In the genomic region with DNA sequence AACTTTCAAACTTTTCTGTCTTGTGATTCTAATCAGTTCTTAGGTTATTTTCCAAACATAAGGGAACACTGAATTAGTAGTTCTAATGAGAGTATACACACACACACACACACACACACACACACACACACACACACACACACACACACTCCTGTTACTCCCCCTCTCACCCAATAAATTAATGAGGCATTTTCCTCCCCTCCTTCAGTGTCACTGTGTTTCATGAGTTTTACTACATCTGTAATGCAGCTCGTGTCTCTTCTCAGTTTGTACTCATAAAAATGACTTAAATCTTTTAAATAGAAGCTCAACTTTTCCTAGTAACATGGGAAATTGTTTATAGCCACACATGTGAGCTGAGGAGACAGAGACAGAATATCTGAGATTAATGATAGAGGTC, we compare ENCODE assay signal across 17 mouse cellular contexts.
"Had no signal": no experiment of that assay in that cellular context is flagged by ENCODE, and none has a peak within 500 bp of the region (broad histone marks: within the 10 kb centered on the region; RNA-seq: fewer than 3 reads in every experiment).

No protein-coding gene starts in this region.

- H3K27ac ChIP-seq: lung, embryonic 15.5 days; macrophage; midbrain, embryonic 13.5 days; midbrain, embryonic 15.5 days; neural tube, embryonic 12.5 days; stomach, embryonic 15.5 days; stomach, postnatal 0 days had no signal

- H3K4me2 ChIP-seq: lung, embryonic 15.5 days; midbrain, embryonic 11.5 days; midbrain, embryonic 13.5 days; midbrain, embryonic 15.5 days; neural tube, embryonic 12.5 days; stomach, embryonic 15.5 days had no signal

- H3K4me3 ChIP-seq: lung, embryonic 15.5 days; megakaryocyte, embryonic 14.5 days; midbrain, embryonic 13.5 days; midbrain, embryonic 15.5 days; neural tube, embryonic 12.5 days; stomach, embryonic 15.5 days had no signal

- H3K9ac ChIP-seq: lung, embryonic 15.5 days; midbrain, embryonic 13.5 days; midbrain, embryonic 15.5 days; neural tube, embryonic 12.5 days; stomach, embryonic 15.5 days had no signal

- H3K36me3 ChIP-seq: lung, embryonic 15.5 days; midbrain, embryonic 13.5 days; midbrain, embryonic 15.5 days; neural tube, embryonic 12.5 days; stomach, embryonic 15.5 days had no signal

- DNase-seq: lung, adult 2 months; lung, postnatal 14 days; lung, postnatal 36 days; right cerebral cortex, postnatal 14 days; thymus, adult 2 months; thymus, postnatal 25 days; thymus, postnatal 4 days had no signal

- H3K27me3 ChIP-seq: lung, embryonic 15.5 days; megakaryocyte, embryonic 14.5 days; midbrain, embryonic 13.5 days; midbrain, embryonic 15.5 days; neural tube, embryonic 12.5 days; stomach, embryonic 15.5 days had no signal

- H3K4me1 ChIP-seq: lung, embryonic 15.5 days; megakaryocyte, embryonic 14.5 days; midbrain, embryonic 13.5 days; midbrain, embryonic 15.5 days; neural tube, embryonic 12.5 days; stomach, embryonic 15.5 days had no signal

- ATAC-seq: lung, postnatal 0 days; midbrain, embryonic 13.5 days; midbrain, embryonic 15.5 days had no signal

- H3K9me3 ChIP-seq: lung, embryonic 15.5 days; megakaryocyte, embryonic 14.5 days; midbrain, embryonic 13.5 days; midbrain, embryonic 15.5 days; neural tube, embryonic 12.5 days; stomach, embryonic 15.5 days had no signal
